Mouse (Mus musculus): ENCODE results near the gene Tent4a.

DNA sequence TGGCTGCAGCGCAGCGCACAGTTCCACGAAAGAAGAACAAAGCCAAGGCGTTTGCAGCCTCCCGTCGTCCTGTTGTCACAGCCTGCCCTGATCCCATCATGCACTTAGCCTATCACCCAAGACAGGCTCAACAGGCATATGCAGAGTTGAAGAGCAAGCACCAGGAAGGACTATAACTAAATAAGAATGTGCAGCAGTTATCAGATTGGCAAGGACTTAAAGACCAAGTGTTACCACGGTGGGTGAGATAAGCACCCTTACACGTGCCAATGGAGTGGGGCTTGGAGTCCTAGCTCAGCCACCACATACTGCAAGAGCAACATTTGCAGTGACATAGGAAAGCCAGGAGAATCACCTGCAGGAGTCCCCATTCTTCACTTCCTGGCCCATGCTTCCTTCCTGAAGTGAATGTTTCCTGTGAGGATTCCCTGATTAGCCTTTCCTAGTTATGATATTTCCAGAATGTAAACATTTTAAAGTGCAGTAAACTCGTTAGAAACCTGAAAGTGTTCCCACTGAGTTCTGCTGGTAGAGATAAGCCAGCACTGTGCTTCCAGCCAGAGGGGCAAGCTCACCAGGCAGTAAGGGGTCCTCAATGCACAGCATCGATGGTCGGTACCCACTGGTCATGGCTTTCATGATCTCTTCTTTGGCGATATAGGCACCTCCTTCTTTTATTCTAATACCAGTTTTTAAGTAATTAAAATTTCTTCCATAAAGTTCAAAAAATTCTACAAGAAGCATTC is 27.9 kb downstream of the Tent4a start:
- TF ChIP-seq CTCF (IDR thresholded peaks at IDR 0.05; ENCODE audit: extremely low read depth, insufficient read depth, low read length): no peak
- no peak for TF ChIP-seq POLR2A (IDR thresholded peaks at IDR 0.05; ENCODE audit: extremely low read depth, insufficient read depth, low read length)
